Mouse (Mus musculus): ENCODE results near the gene Eme1. TPM values are rescaled to one million over a fixed set of nuclear protein-coding genes. Genes with fewer than 3 reads are reported as not detected.
A peak's percentile ranks its signal among the peaks of the same experiment; 100 is the strongest.
"Not testable (repeated sequence)": the region's sequence is repeated elsewhere in the genome, so short reads cannot be mapped to it uniquely, and the experiment has no call there.

Gene Eme1
- under 1 TPM in 1 of 2 experiments, not detected in 1; 0.26 TPM for total RNA-seq (2021)
- long read RNA-seq, experiment 1: 0 reads
- long read RNA-seq, experiment 2, partial matches to known transcripts: 0 of 1 reads
- long read RNA-seq, experiment 2, other reads (novel, unspliced or antisense): 0 of 1 reads

- intact Hi-C loops (cut with DNase I): no loop called here
- DNase-seq: peak; percentile 76 to 88
These were observed at the start of gene Eme1, which contains the start of gene Mrpl27 for GRCm38 (mm10) chr11:94653663-94654436. Eme1 (minus strand) TSS chr11:94653964. Mrpl27 (plus strand) TSS chr11:94653767.

GRCm38 (mm10) chr11:94702216-94702610, 48.4 kb upstream of the Eme1 start:
- DNase-seq: no peak
- intact Hi-C loops (cut with DNase I): no loop called here

- DNase-seq: no peak
- intact Hi-C loops (cut with DNase I): no loop called here
These were observed 47.8 kb upstream of the Eme1 start for GRCm38 (mm10) chr11:94701401-94702215.

GRCm38 (mm10) chr11:94699399-94699798, 45.6 kb upstream of the Eme1 start:
- intact Hi-C loops (cut with DNase I): no loop called here
- DNase-seq: no peak

- intact Hi-C loops (cut with DNase I): no loop called here
- DNase-seq: no peak
These were observed 44.1 kb upstream of the Eme1 start for GRCm38 (mm10) chr11:94697703-94698464.

- no peak for DNase-seq
- intact Hi-C loops (cut with DNase I): no loop called here
These were observed 43.4 kb upstream of the Eme1 start for GRCm38 (mm10) chr11:94697140-94697539.

- intact Hi-C loops (cut with DNase I): no loop called here
These were observed 41.7 kb upstream of the Eme1 start for GRCm38 (mm10) chr11:94695508-94695907.

GRCm38 (mm10) chr11:94692502-94692901, 38.7 kb upstream of the Eme1 start:
- intact Hi-C loops (cut with DNase I); DNase-seq: not testable (repeated sequence)

More at GRCm38 (mm10) chr11:94695508-94695907, 41.7 kb upstream of the Eme1 start:
- DNase-seq: no peak

- intact Hi-C loops (cut with DNase I): no loop called here
- DNase-seq: no peak
These were observed 33.4 kb upstream of the Eme1 start for GRCm38 (mm10) chr11:94687178-94687577.

GRCm38 (mm10) chr11:94682427-94682826, 28.7 kb upstream of the Eme1 start:
- intact Hi-C loops (cut with DNase I): no loop called here
- DNase-seq: no peak

GRCm38 (mm10) chr11:94681640-94682039, 27.9 kb upstream of the Eme1 start:
- intact Hi-C loops (cut with DNase I): no loop called here

GRCm38 (mm10) chr11:94680639-94681038, 26.9 kb upstream of the Eme1 start:
- DNase-seq: no peak
- intact Hi-C loops (cut with DNase I): no loop called here

More at GRCm38 (mm10) chr11:94681640-94682039, 27.9 kb upstream of the Eme1 start:
- DNase-seq: no peak

- no peak for DNase-seq
- intact Hi-C loops (cut with DNase I): no loop called here
These were observed 23.9 kb upstream of the Eme1 start for GRCm38 (mm10) chr11:94677607-94678145.

GRCm38 (mm10) chr11:94676754-94677606, 23.2 kb upstream of the Eme1 start, which contains the start of gene Xylt2:
Xylt2 (minus strand) TSS chr11:94677515.
- DNase-seq: peak; percentile 89
- intact Hi-C loops (cut with DNase I): no loop called here

- DNase-seq: no peak
- intact Hi-C loops (cut with DNase I): no loop called here
These were observed 22.5 kb upstream of the Eme1 start for GRCm38 (mm10) chr11:94676308-94676707.

- intact Hi-C loops (cut with DNase I): no loop called here
- no peak for DNase-seq
These were observed 21.7 kb upstream of the Eme1 start for GRCm38 (mm10) chr11:94675446-94675845.

GRCm38 (mm10) chr11:94674984-94675383, 21.2 kb upstream of the Eme1 start:
- intact Hi-C loops (cut with DNase I): no loop called here
- no peak for DNase-seq

GRCm38 (mm10) chr11:94665281-94665680, 11.5 kb upstream of the Eme1 start:
- no peak for DNase-seq
- intact Hi-C loops (cut with DNase I): no loop called here

GRCm38 (mm10) chr11:94661344-94661743, 7.6 kb upstream of the Eme1 start:
- no peak for DNase-seq
- intact Hi-C loops (cut with DNase I): no loop called here
